Mouse (Mus musculus): ENCODE results near the gene Aldh3b2. TPM values are rescaled to one million over a fixed set of nuclear protein-coding genes. Genes with fewer than 3 reads are reported as not detected.
"Not testable (repeated sequence)": the region's sequence is repeated elsewhere in the genome, so short reads cannot be mapped to it uniquely, and the experiment has no call there.

Aldh3b2 gene
- polyA plus RNA-seq, 2 experiments from 2014 or later, result not detected

- no peak for ATAC-seq
Measured at GRCm38 (mm10) chr19:3948546-3948945, 23.6 kb upstream of the Aldh3b2 start.

- ATAC-seq, result no peak
Measured at GRCm38 (mm10) chr19:3950331-3950730, 21.8 kb upstream of the Aldh3b2 start.

GRCm38 (mm10) chr19:3951461-3951860, 20.7 kb upstream of the Aldh3b2 start:
- no peak for ATAC-seq

GRCm38 (mm10) chr19:3952099-3952498, 20.0 kb upstream of the Aldh3b2 start:
- no peak for ATAC-seq

GRCm38 (mm10) chr19:3955033-3955432, 17.1 kb upstream of the Aldh3b2 start:
- no peak for ATAC-seq

- no peak for ATAC-seq
Measured at GRCm38 (mm10) chr19:3955804-3956203, 16.3 kb upstream of the Aldh3b2 start.

GRCm38 (mm10) chr19:3957296-3958036, 14.7 kb upstream of the Aldh3b2 start:
- not testable (repeated sequence) for ATAC-seq

GRCm38 (mm10) chr19:3958470-3958869, 13.7 kb upstream of the Aldh3b2 start, which contains the start of gene Aldh3b3:
Gene Aldh3b3, plus strand, starts transcription at chr19:3958645.
- no peak for ATAC-seq

GRCm38 (mm10) chr19:3959030-3959429, 13.1 kb upstream of the Aldh3b2 start:
- ATAC-seq, result no peak

GRCm38 (mm10) chr19:3960211-3960610, 11.9 kb upstream of the Aldh3b2 start:
- ATAC-seq, result no peak

GRCm38 (mm10) chr19:3961805-3962204, 10.3 kb upstream of the Aldh3b2 start:
- not testable (repeated sequence) for ATAC-seq

- ATAC-seq, result no peak
Measured at GRCm38 (mm10) chr19:3962469-3962868, 9.7 kb upstream of the Aldh3b2 start.

- ATAC-seq, result no peak
Measured at GRCm38 (mm10) chr19:3964030-3964429, 8.1 kb upstream of the Aldh3b2 start.

- ATAC-seq, result no peak
Measured at GRCm38 (mm10) chr19:3966330-3967075, 5.6 kb upstream of the Aldh3b2 start.

- ATAC-seq, result no peak
Measured at GRCm38 (mm10) chr19:3967258-3967657, 4.9 kb upstream of the Aldh3b2 start.

- ATAC-seq, result not testable (repeated sequence)
Measured at GRCm38 (mm10) chr19:3974608-3975007, 2.5 kb downstream of the Aldh3b2 start.

GRCm38 (mm10) chr19:3975866-3976265, 3.7 kb downstream of the Aldh3b2 start:
- ATAC-seq, result no peak

GRCm38 (mm10) chr19:3980309-3980708, 8.2 kb downstream of the Aldh3b2 start:
- peak; percentile 66 for ATAC-seq

- no peak for ATAC-seq
Measured at GRCm38 (mm10) chr19:3980917-3981316, 8.8 kb downstream of the Aldh3b2 start.

GRCm38 (mm10) chr19:3983527-3984200, 11.5 kb downstream of the Aldh3b2 start:
- no peak for ATAC-seq

- no peak for ATAC-seq
Measured at GRCm38 (mm10) chr19:3985261-3985681, 13.1 kb downstream of the Aldh3b2 start.

GRCm38 (mm10) chr19:3986334-3986733, 14.2 kb downstream of the Aldh3b2 start, which contains the start of gene Acy3:
Gene Acy3, plus strand, starts transcription at chr19:3986570.
- ATAC-seq, result no peak

GRCm38 (mm10) chr19:3988066-3988465, 15.9 kb downstream of the Aldh3b2 start:
- ATAC-seq, result no peak
